Mouse (Mus musculus): ENCODE data around the gene Mrpl16. TPM values are rescaled to one million over a fixed set of nuclear protein-coding genes. Genes with fewer than 3 reads are reported as not detected.

The Mrpl16 gene
- total and polyA plus RNA-seq, 3 experiments = 41.8 to 109 (median 99.5) TPM

DNA sequence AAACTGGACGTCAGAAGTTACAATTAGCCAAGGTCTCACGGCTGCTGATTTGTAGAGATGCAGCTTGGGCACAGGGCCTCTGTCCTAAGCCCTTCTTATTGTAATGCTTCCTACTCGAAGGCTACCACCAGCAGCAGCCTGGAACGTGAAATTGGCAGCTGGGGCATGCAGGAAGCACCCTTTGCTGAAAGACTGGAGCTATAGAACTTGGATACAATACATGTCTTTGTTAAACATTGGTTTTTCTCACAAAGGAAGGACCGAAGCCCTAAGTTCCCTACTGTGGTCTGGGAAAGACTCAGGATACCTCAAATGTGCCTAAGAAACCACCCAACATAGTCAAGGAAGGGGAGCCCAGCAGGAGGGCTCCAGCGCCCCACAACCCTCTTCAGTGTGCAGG, 37.6 kb downstream of the Mrpl16 start:
- WGBS = 56% methylated on average over 6 of the region's 6 CpGs
- peaks cover 21% of the 10 kb centered on the region for H3K4me1 ChIP-seq (ENCODE audit: control insufficient read depth, insufficient read depth, low read length)
- H3K79me2 ChIP-seq (replicated peaks; ENCODE audit: control insufficient read depth, insufficient read depth, low read length) = 0 out of 2 replicates have a peak, but pooled peaks cover 1% of the 10 kb centered on the region
- no peak overlapping the region for H3K4me3 ChIP-seq
- intact Hi-C loops (cut with DNase I) = no loop called here
- H3K27ac ChIP-seq = no peak overlapping the region
- no peaks in the 10 kb centered on the region for H3K27me3 ChIP-seq (ENCODE audit: control insufficient read depth, insufficient read depth, low read length)
- no peak overlapping the region for H3K9ac ChIP-seq (ENCODE audit: low read depth, low read length)
- DNase-seq = no peak
- H3K36me3 ChIP-seq (ENCODE audit: control insufficient read depth, insufficient read depth, low read length) = peaks cover 35% of the 10 kb centered on the region
- no peak for TF ChIP-seq EP300 (IDR thresholded peaks at IDR 0.05; ENCODE audit: insufficient read depth, low read depth, low read length)

GRCm38 (mm10) chr19:11808452-11808851, 38.3 kb downstream of the Mrpl16 start:
- Histone ChIP-seq H3K4me3 (no peak overlapping the region), H3K27ac (no peak overlapping the region), H3K4me1 (ENCODE audit: control insufficient read depth, insufficient read depth, low read length) (peaks cover 23% of the 10 kb centered on the region), H3K27me3 (ENCODE audit: control insufficient read depth, insufficient read depth, low read length) (no peaks in the 10 kb centered on the region), H3K9ac (ENCODE audit: low read depth, low read length) (no peak overlapping the region), H3K36me3 (ENCODE audit: control insufficient read depth, insufficient read depth, low read length) (peaks cover 33% of the 10 kb centered on the region), H3K79me2 (replicated peaks; ENCODE audit: control insufficient read depth, insufficient read depth, low read length) (0 out of 2 replicates have a peak, but pooled peaks cover 1% of the 10 kb centered on the region)
- TF ChIP-seq POLR2A (IDR thresholded peaks at IDR 0.05; ENCODE audit: insufficient read depth, low read depth, low read length) (no peak), CTCF (IDR thresholded peaks at IDR 0.05) (no peak), EP300 (IDR thresholded peaks at IDR 0.05; ENCODE audit: insufficient read depth, low read depth, low read length) (no peak)
- WGBS = 48% methylated on average over 2 of the region's 2 CpGs
- intact Hi-C loops (cut with DNase I) = no loop called here
- DNase-seq = no peak

GRCm38 (mm10) chr19:11810003-11810758, 40.0 kb downstream of the Mrpl16 start:
- H3K9ac ChIP-seq (ENCODE audit: low read depth, low read length) = 0 out of 2 replicates have a peak overlapping the region, but pooled peaks have one; percentile 12
- TF ChIP-seq POLR2A (IDR thresholded peaks at IDR 0.05; ENCODE audit: insufficient read depth, low read depth, low read length) = no peak
- no peak for TF ChIP-seq EP300 (IDR thresholded peaks at IDR 0.05; ENCODE audit: insufficient read depth, low read depth, low read length)
- TF ChIP-seq CTCF (IDR thresholded peaks at IDR 0.05) = no peak
- 0 out of 2 replicates have a peak, but pooled peaks cover 1% of the 10 kb centered on the region for H3K79me2 ChIP-seq (replicated peaks; ENCODE audit: control insufficient read depth, insufficient read depth, low read length)
- H3K27ac ChIP-seq = peak overlapping the region; percentile 74
- H3K27me3 ChIP-seq (ENCODE audit: control insufficient read depth, insufficient read depth, low read length) = no peaks in the 10 kb centered on the region
- no peak for DNase-seq
- WGBS = 42% methylated on average over 5 of the region's 5 CpGs
- H3K4me1 ChIP-seq (ENCODE audit: control insufficient read depth, insufficient read depth, low read length) = peaks cover 19% of the 10 kb centered on the region
- intact Hi-C loops (cut with DNase I) = loop anchor here (10.0 kb wide), 1 partner anchor 195 kb away; no protein-coding TSS in a partner anchor
- no peak overlapping the region; the same call in 1 of the 2 replicates for H3K4me3 ChIP-seq
- H3K36me3 ChIP-seq (ENCODE audit: control insufficient read depth, insufficient read depth, low read length) = peaks cover 24% of the 10 kb centered on the region

DNA sequence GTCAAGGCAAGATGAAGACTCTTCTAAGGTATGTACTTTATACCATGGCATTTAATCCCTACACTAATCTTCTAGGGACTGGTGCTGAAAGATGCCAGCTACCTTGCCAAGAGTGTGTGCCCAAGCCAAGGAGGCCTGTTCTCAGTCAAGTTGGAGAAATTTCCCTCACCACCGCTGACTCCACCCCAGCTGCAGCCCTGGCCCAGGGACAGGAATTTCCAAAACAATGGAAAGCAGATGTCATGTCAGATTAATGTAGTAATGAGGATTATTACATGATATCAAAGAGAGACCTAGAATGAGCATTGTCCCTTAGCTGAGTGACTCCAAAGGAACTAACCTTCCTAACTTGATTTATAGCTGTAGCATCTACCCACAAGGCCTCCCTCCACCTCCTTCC, 40.7 kb downstream of the Mrpl16 start:
- H3K79me2 ChIP-seq (replicated peaks; ENCODE audit: control insufficient read depth, insufficient read depth, low read length) = 0 out of 2 replicates have a peak, but pooled peaks cover 1% of the 10 kb centered on the region
- H3K4me3 ChIP-seq = no peak overlapping the region; the same call in 1 of the 2 replicates
- intact Hi-C loops (cut with DNase I) = loop anchor here (10.0 kb wide), 1 partner anchor 194 kb away; no protein-coding TSS in a partner anchor
- peaks cover 23% of the 10 kb centered on the region for H3K36me3 ChIP-seq (ENCODE audit: control insufficient read depth, insufficient read depth, low read length)
- H3K27me3 ChIP-seq (ENCODE audit: control insufficient read depth, insufficient read depth, low read length) = no peaks in the 10 kb centered on the region
- TF ChIP-seq POLR2A (IDR thresholded peaks at IDR 0.05; ENCODE audit: insufficient read depth, low read depth, low read length) (no peak), EP300 (IDR thresholded peaks at IDR 0.05; ENCODE audit: insufficient read depth, low read depth, low read length) (peak; percentile 53; the same call in 1 of the 2 replicates)
- WGBS = 17% methylated on average over 1 of the region's 1 CpGs
- H3K9ac ChIP-seq (ENCODE audit: low read depth, low read length) = no peak overlapping the region
- H3K27ac ChIP-seq = peak overlapping the region; percentile 74
- peak; percentile 42 to 46 for DNase-seq
- H3K4me1 ChIP-seq (ENCODE audit: control insufficient read depth, insufficient read depth, low read length) = peaks cover 19% of the 10 kb centered on the region

- peaks cover 22% of the 10 kb centered on the region for H3K36me3 ChIP-seq (ENCODE audit: control insufficient read depth, insufficient read depth, low read length)
- peaks cover 19% of the 10 kb centered on the region for H3K4me1 ChIP-seq (ENCODE audit: control insufficient read depth, insufficient read depth, low read length)
- no peak for TF ChIP-seq EP300 (IDR thresholded peaks at IDR 0.05; ENCODE audit: insufficient read depth, low read depth, low read length)
- no peak for TF ChIP-seq POLR2A (IDR thresholded peaks at IDR 0.05; ENCODE audit: insufficient read depth, low read depth, low read length)
- TF ChIP-seq CTCF (IDR thresholded peaks at IDR 0.05) = no peak
- intact Hi-C loops (cut with DNase I) = loop anchor here (10.0 kb wide), 1 partner anchor 193 kb away; no protein-coding TSS in a partner anchor
- H3K9ac ChIP-seq (ENCODE audit: low read depth, low read length) = no peak overlapping the region
- H3K4me3 ChIP-seq = no peak overlapping the region
- 0 out of 2 replicates have a peak, but pooled peaks cover 1% of the 10 kb centered on the region for H3K79me2 ChIP-seq (replicated peaks; ENCODE audit: control insufficient read depth, insufficient read depth, low read length)
- no peaks in the 10 kb centered on the region for H3K27me3 ChIP-seq (ENCODE audit: control insufficient read depth, insufficient read depth, low read length)
- WGBS = 56% methylated on average over 5 of the region's 5 CpGs
- H3K27ac ChIP-seq = peak overlapping the region; percentile 51
- no peak for DNase-seq
Measured at GRCm38 (mm10) chr19:11811688-11812365, 41.6 kb downstream of the Mrpl16 start.
